Mouse (Mus musculus): ENCODE measurements around the gene Zdhhc8.

The Zdhhc8 gene

DNA sequence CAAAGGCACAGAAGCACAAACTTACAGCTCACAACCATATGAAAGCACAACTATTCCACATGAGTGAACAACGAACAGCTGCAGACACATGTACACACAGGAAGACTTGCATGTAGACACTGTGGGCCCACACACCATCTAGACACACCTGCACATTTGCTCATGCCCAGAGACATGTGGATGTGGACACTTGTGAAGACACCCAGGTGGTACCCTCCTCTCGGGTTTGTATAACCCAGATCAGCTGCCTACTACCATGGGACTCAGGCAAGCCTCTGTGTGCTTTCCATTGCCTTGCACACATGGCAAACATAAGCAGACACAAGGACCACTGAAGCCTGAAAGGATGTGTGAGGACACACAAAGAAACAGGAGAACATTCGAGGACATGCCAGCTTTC, 3.9 kb downstream of the Zdhhc8 start:
- DNase-seq = no peak

DNA sequence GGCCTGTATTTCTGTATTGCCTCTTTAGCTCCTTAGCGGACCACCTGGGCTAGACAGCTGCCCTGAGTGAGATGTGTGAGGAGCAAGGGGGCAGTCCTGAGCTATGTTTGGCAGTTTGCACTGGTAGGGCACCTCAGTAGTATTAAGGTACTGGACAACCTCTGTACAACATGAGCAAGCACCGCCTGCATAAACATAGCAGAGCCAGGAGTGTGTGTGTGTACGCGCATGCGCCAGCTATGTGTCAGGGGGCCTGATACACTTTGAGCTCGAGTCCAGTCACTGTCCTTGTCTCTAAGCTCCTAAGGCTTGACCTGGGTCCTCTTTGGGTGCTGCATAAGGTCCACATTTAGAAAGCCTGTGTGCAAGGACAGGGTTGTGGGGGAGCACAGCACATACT, 4.3 kb downstream of the Zdhhc8 start:
- no peak for DNase-seq

DNA sequence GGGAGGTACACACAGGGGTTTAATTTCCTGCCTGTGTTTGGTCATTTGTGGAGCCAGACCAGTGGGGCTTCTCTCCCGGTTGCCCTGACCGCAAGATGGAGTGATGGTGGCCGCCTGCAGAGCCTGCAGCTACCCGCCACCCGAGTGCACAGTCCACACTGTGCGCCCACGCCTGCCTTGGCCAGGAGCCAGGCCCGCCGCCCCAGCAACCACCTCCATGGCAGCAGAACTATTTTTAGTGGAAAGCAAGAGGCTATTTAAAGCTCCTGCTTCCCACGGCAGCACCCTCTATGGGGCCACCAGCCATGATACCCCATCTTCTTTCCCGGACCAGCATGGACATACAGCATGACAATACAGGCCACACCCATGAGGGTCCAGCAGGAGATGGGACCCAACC, 5.3 kb downstream of the Zdhhc8 start:
- peak in 1 of 2 experiments; percentile 9 for DNase-seq

DNA sequence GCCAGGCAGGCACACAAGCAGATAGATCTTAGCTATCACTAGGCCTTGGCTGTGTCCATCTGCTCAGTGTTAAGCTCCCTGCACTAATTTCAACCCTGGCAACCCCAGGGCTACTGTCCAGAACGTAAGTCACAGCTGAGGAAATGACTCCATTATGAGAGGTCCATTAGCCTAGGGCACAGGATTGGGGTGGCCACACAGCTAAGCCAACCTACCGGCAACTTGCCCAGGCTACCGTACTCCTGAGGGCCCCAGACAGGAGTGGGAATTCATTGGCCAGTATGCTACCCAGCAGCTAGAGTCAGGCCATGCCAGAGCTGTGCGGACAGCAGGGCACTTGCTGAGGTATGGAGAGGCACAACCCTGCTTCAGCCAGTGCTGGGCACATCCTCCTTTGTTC, 6.1 kb downstream of the Zdhhc8 start:
- no peak for DNase-seq

DNA sequence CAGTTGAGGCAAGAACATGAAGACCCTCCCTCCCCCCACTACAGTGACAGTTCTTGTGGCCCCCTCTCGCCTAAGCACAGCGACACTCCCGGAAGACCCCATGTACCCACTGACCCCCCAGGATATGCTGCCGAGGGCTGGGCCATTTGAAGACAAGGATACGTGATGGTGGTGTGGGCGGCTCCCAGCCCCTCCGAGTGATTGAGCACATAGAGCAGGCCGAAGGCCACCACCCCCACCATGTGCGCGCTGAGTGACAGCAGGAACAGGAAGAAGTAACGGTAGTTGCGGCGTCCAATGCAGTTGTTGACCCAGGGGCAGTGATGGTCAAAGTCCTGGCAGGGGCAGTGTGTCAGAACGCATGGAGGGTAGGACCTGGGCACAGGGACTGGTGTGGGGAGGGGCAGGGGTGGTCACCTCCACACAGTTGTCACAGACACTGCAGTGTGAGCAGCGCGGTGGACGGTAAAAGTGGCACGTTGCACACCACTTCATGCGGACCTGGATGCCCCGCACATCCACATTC, 7.0 kb downstream of the Zdhhc8 start:
- DNase-seq = no peak

DNA sequence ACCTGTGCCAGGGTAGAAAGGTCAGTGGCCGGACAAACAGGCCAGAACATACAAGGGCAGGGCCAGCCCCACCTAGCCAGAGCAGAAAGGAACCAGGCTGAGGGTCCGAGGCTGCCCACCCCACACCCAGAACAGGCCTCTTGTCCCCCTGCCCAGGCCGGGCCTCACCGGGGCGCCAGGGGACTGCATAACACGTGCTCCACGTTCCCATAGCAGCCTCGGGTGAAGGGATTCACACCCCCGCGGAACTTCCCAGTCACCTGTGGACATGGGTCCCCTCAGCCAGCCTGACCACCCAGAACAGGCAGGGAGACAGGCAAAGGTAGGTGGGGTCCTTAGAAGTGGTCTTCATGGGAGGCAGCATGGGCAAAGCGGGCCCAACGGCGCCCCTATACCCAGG, 7.7 kb downstream of the Zdhhc8 start:
- DNase-seq = no peak

DNA sequence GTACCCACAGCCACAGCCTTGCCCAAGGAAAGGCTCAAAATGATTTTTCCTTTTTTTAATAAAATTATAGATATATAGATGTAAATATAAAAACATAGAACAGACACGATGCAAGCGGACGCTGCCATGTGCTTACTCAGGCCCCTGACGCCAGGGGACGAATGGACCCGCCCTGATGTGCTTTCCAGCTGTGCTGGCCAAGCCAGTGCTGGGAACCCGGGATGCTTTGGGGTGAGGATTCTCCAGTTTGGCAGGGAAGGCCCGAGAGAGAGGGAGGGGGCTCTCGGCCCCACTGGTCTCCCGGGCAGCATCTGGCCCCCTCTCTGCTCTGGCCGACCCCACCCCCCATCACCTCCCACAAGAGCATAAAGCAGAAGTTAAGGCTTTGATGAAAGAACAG, 12.7 kb downstream of the Zdhhc8 start:
- no peak for DNase-seq

DNA sequence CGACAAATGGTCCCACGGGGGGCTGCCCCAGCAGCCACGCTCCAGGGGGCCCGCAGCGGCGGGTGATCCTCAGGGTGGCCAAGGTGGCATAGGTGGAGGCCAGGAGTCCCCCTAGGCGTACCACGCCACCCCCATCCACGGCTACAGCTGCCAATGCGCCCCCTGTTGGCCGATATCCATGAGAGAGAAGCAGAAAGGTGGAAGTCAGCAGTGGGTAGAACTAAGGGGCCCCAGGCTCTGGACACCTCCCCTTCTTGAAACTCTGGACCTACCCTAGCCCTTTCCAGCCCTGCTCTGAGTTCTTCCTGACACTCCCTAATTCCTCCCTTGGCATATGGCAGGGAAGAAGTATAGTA, 13.4 kb downstream of the Zdhhc8 start:
- peak in 1 of 2 experiments; percentile 34 for DNase-seq

DNA sequence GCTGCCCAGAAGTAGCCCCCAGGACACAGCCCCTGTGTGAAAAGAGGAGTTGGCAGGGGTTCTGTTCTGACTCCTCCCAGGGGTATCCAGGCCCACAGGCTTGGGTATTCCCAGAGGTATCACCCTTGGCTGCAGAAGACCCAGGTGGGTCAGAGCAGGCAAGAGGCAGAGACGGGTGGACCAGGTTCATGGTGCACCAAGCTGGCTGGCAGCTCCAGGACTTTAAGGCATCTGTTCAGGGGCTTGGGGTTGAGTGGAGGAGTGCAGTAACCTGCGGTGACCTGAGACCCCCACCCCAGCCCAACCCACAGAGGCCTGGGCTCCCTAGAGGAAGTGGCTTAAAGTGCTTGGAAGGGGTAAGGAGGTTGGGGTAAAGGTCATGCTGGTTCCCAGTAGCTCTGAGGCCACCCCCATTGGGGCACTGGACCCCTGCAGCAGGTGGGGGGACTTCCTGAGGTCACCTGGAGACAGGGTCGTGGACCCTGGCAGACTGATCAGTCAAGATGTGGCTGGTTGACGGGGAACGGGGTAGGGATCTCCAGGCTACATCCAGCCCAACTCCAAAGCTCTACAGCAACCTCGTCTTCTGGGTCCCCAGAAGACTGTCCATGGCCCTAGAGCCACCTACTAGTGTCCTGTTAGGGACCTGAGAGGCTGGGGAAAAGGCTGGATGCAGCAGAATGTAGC, 13.9 kb downstream of the Zdhhc8 start:
- no peak for DNase-seq

DNA sequence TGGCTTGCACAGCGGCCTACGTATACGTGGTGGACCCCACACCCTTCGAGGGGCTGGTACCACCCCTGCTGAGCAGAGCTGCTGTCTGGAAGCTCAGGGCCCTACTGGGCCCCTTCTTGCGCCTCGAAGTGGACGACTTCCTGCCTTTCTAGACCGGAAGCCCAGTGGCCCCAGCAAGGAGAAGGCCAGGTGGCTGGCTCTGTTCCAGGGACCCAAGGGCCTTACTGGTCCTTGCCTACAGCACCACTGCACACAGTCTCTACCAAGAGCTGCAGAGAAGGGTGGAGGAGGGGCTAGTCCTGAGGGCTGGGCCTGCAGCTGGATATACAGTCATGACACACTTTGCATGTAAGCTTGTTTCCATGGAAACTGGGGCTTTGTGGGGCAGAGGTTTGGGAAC, 14.9 kb downstream of the Zdhhc8 start:
- peak; percentile 11 to 48 for DNase-seq

DNA sequence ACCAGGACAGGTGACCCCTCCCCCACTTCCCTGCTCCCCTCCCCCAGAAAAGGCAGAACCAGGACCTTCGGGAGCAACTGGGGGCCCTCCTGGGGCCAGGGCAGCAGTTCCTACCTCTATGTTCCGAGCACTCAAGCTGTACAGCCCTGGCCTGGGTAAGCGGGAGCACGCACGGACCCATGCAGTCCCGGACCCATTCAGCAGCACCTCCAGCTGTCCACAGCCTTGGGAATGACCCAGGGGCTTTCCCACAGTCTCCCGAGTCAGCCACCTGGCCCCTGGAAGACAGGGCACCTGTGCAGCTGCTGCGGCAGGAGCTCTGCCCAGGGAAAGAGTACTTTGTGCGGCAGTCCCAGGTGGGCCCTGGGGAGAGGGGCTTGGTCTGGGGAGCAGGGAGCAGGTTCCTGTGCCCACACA, 16.3 kb downstream of the Zdhhc8 start:
- no peak for DNase-seq

DNA sequence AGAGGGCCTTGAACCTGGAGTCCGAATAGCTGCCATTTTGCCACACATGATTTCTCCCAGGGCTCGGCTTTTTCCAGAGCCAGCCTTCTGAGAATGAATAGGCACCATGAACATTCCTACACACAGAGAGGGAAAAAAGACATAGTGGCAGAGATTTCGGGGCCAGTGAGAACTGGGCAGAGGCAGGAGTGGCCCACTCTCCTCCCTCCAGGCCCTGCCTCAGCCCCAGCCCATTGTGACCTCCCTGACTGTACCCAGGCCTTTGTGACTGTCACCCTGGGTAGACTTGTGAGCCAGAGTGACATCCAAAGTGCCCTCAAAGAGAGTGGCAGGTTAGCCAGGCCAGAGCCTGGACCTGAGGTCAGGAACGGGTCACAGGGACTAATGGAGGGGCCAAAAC, 17.4 kb downstream of the Zdhhc8 start, which contains the start of gene Ccdc188:
TSS of gene Ccdc188 (plus strand) at position 301 of the 400 bp plus-strand sequence.
- no peak for DNase-seq

DNA sequence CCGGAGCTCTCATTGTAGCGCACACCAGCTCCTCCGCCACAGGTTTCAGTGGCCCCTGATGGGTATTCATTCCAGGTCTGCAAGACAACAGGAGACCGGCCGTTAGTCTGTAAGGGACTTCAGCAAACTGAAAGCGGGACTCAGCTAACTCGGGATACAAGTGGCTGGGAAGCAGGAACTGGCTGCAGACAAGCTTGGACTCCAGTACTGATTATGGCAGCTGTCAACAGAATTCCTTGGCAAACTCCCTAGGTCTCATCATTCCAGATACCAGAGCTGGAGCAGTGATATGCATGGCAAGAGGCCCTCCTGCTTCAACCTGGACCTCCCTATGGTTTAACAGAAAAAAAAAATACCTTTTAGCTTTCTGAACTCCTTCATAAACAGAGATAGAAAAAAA, 20.1 kb downstream of the Zdhhc8 start:
- DNase-seq = no peak

DNA sequence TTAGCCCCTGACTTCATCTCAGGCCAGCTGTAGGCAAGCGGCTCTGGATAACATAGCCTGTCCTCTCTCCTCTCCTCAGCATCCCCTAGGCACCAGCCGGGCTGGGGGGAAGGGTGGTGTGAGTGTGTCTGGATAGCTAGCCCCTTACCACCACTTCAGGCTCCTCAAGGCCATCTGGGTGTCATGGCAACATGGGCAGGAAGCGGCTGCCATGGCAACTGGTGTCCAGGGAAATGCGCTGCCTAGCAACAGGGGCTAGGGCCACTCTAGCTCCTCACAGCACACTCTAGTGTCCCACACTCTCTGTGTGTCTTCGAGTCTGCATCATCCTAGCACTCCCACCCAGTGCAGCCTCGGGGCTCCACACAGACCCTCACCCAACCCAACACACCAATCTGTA, 21.2 kb downstream of the Zdhhc8 start:
- no peak for DNase-seq

DNA sequence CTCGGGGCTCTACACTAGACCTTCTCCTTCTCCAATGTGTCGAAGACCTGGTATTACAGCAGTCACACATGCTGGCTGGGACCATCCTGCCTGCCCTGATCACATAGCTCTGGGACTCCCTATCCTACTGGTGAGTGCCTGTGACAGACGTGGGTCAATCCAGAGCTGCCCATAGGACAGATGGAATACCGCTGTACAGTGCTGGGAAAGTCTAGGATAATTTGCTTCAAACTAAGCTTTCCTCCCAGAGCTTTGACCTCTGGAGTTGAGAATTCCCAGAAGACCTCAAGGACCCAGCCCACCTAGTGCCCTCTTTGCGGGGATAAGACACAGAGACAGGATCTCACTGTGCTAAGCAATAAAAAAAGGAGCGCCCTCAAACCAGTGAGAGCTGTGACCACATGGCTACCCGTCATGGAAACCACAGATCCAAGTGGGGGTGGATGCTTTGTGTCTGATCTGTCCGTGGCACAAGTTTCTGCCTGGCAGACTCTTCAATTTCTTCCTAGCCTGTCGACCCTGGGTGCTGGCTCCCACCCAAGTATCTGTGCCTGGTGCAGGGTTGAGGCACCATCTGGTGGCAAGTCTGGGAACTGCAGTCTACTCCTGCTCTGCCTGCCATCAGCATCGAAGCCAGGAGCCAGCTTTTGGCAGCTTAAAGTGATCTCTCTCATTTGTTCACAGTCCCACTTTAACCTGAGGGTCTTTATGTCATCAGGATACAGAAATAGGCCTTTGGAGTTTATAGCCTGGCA, 23.3 kb downstream of the Zdhhc8 start:
- peak; percentile 82 to 95 for DNase-seq

DNA sequence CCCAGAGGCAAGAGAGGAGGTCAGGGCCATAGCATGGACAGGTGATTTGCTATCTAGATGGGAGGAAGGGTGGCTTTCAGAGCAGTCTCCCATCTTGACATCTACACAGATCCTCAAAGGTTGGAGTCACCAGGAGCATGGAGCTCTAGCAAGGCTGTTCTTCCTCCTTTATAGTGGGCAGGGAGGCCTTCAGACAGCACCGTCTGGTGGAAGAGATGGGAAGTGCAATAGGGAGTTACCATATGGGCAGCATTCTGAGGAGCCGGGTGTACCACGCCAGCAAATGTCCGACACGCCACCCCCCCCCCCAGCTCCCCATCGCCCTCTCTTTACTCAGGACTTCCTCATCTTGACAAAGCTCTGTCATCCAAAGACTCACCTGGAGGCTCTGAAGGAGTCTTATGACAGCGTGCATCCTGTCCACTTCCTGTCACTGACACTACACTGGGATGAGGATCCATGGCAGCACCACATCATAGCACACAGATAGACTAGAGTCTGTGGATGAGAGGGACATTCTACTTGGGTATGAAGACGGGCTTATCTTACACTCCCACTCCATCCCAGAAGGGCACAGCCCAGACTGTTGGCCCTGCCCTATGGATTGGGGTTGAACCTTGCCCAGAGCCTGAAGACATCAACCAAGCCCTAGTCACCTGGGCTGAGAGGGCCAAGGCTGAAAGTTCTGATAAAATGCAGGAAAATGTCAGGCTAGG, 24.1 kb downstream of the Zdhhc8 start:
- DNase-seq = peak; percentile 55 to 82

DNA sequence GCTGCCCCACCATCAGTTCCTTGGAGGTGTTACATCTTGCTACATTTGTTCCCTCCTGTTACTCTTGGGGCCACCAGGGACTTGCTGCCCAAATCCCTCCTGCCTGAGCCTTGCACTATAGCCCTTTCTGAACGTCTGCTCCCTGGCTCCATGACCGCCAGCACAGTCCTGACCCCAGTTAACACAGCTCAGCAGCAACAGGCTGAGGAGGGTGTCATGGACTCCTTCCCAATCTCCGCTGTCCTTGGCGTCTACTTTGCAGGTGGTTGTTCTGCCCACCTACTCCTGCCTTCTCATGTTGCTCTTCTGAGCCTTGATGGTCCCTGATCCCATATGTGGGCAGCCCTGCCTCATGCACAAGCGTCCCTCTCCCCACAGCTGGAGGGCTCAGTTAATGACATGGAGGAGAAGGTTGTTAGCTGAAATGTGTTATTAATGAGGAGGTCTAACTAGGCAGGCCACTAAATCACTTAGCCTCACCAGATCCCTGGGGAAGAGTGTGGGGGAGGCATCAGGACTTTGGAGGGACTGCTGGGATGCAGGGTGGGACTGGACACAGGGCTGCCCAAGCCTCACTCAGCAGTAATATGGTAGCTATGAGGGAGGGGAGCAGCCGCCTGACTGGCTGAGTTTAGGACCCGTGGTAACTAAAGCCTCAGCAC, 31.4 kb downstream of the Zdhhc8 start:
- DNase-seq = no peak

DNA sequence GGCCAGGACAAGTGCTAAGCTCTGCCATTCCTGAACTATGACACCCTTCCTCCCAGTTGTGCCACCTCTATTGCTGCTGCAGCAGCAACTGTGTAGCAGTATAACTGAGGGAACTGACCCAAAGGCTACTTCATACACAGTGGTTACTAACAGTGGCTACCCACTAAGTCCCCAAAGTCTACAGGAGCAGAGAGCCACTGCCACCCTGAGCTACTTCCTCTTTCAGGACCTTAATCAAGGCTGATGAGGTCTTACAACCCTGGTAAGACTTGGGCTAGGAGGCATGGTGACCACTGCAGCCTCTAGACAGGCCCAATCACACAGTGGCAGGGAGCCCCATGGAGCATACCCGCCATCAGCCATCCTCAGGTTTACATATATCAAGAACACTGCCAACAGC, 32.9 kb downstream of the Zdhhc8 start:
- DNase-seq = no peak

DNA sequence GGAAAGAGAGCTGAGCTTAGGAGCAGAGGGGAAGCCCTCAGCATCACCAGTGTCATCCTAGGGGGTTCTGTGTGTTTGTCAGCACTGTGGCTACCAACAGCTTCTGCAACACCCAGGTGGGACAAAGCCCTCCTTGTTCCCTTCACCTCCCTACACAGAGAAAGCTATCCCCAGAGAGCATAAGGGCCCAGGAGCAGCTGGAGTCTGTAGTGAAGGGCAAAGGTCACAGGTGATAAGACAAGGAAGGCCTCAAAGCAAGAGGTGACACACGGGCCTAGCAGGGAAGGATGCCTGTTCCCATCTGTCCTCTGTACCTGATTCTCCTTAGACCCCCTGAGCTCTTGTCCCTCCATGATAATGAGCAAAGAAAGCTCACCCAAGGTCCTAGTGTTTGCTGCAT, 33.3 kb downstream of the Zdhhc8 start:
- no peak for DNase-seq

DNA sequence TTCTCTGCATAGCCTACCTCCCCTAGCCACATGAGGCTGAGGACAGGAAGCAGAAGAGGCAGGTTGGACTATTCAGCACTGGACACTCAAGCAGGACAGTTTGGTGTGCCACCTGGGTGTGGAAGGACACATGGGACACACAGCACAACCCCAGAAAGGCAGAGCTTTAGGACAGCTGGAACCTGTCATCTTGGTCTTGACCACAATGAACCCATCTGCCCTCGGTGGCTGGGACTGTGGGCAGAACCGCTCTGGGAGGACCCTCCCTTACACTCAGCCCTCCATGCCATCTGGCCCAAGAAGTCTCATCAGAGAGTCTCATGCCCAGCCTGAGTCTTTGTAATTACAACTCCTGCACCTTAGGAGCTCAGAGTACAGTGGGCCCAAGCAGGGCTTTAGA, 34.9 kb downstream of the Zdhhc8 start:
- no peak for DNase-seq

DNA sequence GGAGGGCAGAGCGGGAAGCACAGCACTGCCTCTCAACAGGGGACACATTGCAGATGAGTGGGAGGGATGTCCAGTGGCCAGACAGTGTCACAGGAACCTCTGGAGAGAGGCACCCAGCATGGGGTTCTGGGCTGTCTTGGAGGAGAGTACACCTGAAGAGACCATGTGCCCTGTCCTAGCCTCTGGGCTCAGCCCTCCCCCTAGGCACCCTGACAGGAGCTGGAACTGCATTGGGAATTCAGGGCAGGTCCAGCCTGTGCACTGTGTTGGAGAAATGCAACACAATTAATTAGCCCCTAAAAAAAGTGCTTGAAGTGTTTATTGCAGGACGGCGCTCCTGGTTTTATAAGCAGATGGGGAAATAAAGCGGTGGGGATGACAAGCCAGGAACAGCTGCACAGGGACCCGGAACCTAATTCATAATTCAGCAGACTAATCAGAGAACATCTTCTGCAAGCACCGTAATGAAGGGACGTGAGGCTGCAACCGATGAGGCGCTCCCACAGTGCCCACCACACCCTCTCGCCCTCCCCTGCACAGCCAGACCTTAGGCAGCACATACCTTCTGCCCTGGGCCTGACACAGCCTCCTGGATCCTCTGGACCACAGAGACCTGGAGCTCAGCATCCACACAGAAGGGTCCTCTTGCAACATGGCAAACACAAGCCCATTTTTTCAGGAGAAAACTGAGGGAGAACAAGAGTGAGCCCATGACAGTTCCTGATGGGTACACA, 36.4 kb downstream of the Zdhhc8 start:
- DNase-seq = no peak

DNA sequence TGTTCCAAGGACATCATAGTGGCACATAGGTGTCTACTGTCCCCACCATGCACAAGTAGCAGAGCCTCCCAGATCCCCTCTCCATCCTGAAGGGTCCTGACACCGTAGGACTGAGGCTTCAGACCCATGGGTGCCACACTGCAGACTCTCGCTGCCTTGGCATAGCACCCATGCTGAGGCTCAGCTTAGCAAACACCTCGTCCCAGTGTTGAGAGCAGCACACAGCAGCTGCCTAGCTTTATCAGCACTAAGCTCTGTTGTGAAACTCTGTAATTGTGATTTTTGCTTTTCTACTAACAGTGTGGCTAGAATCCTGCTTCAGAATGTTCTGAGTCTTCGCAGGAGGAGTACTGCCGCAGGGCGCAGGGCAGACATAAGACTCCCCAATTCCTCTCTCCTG, 37.1 kb downstream of the Zdhhc8 start:
- DNase-seq = no peak

Data from kidney, postnatal 36 days (tissue).